Mouse (Mus musculus) left cerebral cortex, adult 18-20 months (tissue): ENCODE measurements around the gene Pde4d. TPM values are rescaled to one million over a fixed set of nuclear protein-coding genes. Genes with fewer than 3 reads are reported as not detected.

Source experiments
- DNase-seq, 2 experiments: peaks; one replicate each; pipeline ENCODE4 v3.0.0; 2021 to 2022; ENCODE audit warnings: low spot score in 2 of 2, mixed read lengths in 1 of 2
- total RNA-seq, 2 experiments: library from RNA; stranded (reverse); gene quantifications; 2 replicates each; pipeline ENCODE4 v1.2.3; 2021

Pde4d gene
- total RNA-seq, 2 experiments from 2014 or later, result 107 to 109 TPM

DNA sequence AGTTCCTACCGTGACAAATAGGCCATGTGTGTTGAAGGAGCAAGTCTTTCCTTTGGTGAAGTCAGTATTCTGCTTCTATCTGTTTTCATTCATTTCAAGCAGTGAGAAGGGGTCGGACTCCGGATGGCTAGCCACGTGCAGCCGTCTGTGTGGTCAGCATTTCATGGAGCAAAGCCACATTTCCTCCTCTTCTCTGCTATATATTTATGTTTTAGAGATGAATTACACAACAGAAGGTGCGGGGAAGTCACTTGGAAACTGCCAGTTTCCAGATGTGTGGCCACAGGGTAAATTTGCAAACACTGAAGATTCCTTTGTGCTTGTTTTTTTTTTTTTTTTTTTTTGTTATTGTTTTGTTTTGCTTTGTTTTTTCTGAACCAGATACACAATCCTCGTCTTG lies 828.0 kb downstream of the Pde4d start:
- peak in 1 of 2 experiments; percentile 15 for DNase-seq

DNA sequence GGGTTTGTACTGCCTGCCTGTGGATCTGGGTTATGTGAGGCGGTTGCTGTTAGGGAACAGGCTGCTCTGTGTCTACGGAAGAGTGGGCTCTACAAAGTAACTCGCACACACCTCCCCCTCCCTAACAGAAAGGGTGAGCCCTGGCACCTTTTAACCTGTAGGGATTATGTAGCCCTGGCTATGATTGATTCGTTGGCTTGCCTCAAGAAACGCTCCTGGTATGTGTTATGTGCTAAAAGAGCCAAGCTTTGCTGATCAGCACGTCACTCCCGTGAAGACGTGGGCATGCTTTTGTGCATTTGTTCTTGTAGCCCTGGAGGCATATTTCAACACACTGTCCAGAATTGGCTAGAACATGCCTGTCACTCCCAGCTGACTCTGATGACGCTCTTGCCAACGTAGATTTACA lies 828.8 kb downstream of the Pde4d start:
- peak; percentile 22 to 55 for DNase-seq

DNA sequence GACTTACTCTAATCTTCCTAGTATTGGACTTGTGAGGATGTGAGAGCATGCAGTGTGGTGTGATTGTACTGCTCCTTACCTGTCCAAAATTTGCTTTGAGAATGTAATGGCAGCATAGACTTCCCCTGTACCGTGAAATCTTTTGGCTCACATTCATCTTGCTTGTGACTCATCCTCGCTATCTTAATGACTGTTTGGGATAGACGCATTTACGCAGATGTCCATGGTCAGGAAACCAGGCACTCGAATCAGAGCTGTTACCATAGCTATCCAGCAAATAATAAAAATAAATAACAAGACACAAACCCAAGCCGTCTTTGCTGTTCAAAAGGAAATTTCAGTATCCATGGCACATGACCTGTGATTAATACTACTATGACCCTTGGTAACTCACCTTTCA lies 829.5 kb downstream of the Pde4d start:
- no peak for DNase-seq

DNA sequence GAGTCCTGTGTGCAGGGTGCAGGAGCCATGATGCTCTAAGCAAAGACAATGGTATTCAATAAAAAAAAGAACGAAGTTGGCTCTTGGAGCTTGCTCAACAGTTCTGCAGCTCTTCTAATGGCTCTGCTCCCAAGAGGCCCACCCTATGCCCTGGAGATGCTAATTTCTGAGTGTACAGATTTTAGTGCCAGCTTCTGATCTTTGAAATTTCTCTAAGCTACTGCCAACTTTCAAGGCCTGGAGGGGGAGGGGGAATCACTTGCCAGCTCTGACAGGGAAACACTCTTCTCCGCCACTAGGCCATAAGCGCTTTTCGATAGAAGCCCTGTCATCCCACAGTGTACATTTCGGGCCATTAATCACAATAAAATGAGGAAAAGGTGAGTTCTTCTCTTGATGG lies 830.7 kb downstream of the Pde4d start:
- peak; percentile 38 to 44 for DNase-seq

DNA sequence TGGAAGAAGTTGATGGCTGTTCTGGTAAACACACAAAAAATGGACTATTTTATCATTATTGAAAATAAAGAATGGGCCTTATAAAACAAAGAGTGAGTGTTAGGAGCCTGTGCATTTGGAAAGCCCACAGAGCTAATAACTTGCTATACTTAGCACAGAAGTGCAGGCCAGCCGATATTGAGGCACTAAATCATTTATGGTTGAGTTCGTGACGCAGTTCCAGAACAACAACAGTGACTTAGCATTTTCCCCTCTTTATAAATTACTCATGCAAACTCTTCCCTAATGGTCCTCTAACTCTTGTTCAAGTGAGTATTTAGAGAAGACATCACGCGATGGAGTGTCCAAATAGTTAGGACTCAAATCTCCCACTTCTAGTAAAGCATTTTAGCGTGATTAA lies 837.7 kb downstream of the Pde4d start:
- no peak for DNase-seq

DNA sequence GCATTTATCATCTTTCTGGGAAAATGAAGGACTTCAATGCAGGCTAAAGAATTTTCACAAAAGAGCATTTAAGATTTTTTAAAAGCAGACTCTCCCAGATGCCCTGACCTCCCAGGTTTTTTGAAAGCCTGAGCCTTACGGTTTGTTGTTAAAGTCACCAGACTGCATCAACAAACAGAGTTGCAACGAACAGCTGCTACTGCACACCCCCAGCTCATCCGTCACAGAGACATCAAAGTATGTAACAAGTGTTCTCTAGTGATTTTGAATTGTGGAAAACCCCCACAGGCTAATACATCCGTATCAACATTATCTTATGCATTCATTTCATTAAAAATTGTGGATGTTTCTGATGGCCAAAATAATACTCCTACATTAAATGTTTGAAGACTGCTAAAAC lies 841.2 kb downstream of the Pde4d start:
- DNase-seq, result no peak

DNA sequence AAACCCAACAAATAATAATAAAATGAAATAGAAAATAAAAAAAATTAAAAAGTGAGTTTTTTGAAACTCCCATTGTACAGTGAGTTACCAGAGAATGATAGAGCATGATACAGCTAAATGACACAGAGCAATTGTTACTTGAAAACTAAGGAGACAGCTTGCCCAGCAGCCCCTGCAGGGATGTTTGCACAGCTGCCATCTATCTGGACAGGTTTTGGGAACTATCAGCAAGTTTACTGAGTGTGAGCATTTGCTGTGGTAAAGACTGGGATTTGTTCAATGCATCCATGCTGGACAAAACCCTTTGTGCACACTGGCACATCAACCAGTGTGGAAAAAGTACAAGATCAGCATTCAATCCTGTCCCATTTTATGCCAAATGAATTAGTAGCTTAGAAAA lies 843.3 kb downstream of the Pde4d start:
- DNase-seq, result no peak

DNA sequence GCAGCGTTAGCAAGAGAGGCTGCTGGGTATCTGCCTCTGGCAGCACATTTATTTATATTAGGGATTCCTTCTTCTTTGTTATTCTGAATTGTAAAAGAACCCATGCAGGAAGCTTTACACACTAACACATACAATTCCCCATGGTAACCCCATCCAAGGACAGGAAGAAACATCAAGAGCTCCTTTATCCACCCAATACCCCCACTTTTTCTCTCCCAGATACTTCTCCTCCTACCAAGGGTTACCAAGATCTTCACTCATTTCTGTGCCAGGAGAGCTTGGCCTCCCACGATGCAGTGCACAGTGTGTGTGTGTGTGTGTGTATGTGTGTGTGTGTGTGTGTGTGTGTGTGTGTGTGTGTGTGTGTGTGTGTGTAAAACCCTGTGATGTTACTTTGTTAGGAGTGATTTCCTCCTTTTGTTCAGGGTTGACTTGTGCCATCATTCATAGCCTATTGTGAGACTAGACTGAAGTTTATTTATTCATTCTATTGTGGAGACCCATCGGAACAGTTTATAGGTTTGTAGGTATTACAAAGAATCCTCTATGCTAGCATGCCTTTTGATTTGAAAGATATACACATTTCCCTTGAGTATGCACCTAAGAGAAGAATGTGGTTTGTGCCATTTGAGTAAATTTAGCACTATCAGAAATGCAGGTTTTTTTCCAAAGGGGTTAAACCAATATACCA lies 846.7 kb downstream of the Pde4d start:
- DNase-seq, result no peak

DNA sequence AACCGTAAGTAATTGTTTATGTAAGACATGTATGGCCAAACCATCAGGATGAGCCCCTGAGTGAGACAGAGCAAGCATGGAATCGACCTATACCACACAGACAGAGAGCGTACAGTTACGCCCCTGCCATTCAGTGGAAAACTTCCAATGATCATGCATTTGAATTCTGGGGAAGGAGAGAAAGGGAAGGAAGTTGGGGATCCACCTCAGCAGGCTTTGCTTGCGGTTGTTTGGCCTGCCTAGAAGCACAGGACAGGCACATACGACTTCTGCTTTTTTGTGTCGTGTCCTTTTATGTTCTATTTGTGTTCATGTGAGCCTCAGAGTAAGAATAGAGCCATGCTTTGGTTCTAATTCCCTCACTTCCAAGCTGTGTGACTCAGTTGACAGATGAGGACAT lies 849.1 kb downstream of the Pde4d start:
- DNase-seq, result no peak

DNA sequence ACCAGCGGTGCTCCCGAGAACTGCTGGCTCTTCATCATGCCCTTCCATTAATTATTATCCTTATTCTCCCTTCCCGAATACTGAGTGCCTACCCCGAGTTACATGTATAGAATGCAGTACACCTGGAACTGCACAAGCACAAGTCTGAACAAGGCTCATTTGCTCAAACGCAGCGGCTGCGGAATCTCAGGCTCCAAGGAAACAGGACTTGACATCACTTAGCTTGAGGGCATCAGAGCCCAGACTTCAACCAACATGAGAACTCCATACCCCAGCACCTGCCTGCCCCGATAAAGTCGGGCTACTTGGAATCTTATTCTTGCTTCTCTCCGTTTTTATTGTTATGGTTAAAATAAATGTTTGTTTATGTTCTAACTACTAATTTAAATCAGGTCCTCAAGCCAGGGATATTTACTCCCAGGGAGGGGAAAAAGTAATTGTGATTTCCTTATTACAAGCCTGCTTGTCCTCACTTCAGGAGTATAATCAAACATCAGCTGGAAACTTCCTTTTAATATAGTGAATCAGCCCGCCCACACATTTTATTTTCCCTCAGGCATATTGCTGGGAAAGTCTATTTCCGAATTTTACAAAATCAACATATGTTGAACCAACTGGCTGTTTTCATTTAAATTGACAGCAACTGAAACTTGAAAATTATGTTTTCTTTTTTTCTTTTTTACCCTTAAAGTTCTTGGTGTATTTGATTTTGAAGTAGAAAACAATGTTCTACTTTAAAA lies 849.9 kb downstream of the Pde4d start:
- DNase-seq, result no peak

DNA sequence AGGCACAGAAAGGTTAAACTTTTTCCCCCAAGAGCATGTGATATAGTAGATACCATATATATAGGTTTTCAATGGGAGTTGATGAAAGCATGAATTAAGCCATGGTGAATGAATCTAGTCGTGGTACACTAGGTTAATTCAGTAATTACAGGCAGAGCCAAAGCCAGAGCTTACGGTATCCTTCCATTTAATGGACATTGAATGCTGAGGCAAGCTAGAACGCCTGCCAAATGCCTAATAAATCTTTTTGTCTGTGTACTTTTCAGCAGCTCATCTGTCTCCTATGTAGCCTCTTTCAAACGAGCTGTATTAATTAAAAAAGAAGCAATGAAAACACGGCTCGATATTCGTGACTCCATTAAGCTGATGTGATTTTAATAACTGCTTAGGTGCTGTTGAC lies 862.8 kb downstream of the Pde4d start:
- no peak for DNase-seq

DNA sequence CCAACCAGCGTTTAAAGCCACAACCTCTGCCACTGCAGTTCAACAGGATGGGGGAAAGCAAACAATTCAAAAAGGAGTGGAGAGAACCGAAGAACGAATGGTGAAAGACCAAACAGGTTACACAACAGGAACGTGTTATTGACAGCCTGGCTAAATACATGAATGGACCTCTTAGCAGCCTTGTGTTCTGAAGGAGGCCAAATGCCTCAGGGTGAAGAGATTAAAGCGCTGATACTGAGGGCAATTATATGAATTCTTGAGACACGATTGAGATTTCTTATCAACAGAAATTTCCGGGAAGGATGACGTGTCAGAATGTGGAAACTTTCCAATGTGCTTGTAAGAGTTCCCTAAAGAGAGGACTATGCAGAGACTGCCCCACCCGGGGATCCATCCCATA lies 865.9 kb downstream of the Pde4d start:
- no peak for DNase-seq

DNA sequence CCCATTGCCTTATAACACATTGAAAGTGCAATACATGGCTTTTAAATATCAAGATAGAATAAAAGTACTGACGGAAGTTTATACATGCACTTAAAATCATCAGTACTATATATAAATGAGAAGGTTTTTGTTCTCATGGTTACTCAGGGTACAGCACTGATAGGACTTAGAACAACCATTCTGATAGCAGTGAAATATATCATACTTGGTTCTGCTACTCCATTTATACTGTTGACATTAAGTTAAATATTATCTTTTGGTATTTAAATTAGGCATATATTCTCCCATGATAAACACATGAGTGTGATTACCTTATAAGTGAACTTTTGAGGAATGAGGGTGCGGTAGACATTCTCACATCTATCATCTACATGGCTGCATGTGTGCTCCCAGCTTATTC lies 867.9 kb downstream of the Pde4d start:
- no peak for DNase-seq

DNA sequence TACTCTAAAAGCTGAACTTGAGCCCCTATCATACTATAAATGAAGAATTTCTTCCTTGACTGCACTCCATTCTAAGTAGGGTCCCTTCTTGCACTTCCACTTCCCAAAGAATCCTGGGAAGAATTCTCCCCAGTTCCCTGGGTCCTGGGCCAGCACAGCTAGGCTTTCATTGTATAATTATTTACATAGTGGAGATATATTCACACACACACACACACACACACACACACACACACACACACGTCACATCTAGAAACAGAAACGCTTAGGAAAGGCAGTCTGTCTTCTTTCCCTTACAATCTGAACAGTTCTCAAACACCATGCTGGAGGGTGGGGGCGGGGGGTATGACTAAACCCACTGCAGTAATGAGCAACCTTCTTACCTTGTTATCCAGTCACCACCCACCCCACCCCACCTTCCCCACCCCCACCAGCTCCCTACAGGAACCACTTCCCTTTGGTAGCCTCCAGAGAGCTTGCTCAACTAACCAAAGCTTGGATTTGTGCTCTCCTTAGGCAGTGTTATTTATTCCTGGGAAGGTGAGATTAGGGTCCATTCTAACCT lies 868.8 kb downstream of the Pde4d start:
- no peak for DNase-seq

DNA sequence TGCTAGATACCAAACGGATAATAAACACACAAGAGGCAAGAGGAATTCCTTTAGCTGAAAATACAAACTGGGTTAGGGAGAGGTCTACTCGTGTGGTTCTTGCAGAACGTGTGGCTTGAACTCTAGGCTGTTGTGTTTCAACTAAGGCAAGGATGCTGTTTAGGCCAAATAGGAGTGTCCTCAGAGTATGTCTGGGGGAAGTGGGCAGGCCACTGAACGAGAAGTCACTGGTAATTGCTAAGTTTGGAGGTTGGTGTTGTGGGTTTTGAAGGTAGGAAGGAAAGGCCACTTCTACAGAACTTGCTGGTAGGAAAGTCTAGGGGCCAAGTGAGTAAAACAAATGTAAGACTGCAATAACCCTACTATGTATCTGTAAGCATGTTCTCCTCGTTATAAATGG lies 876.3 kb downstream of the Pde4d start:
- no peak for DNase-seq

DNA sequence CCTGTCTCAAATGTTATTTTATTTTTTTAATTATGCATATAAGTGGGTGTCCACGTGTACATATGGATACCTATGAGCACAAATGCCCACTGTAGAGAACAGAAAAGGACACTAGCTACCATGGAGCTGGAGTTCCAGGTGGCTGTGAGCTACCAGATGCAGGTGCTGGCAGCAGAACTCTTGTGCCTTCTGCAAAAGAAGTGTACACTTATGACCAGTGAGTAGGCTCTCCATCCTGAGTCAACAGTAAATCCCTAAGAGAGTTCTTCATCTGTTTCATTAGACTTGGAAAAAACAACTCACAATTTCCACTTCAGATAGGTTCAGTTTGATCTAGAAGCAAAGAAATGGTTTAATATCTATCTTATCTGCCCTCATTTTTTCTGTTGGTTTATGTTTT lies 881.8 kb downstream of the Pde4d start:
- no peak for DNase-seq

DNA sequence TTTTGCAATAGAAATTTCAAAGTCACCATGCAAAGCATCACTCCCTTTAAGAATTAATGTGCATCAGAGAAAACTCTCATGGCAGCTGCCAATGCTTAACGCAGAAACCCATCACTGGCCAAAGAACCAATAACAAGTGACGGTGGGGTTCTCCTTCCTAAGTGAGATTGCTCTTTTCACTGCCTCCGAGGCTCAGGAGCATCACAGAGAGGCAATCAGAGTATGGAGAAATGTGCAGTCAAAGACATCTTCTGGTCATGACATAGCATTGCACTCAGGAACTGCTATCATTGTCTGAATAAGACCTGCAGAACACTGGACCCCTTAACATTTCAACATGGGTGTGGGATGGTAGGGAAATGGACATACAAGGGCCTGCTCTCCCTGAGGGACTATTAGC lies 892.2 kb downstream of the Pde4d start:
- no peak for DNase-seq

DNA sequence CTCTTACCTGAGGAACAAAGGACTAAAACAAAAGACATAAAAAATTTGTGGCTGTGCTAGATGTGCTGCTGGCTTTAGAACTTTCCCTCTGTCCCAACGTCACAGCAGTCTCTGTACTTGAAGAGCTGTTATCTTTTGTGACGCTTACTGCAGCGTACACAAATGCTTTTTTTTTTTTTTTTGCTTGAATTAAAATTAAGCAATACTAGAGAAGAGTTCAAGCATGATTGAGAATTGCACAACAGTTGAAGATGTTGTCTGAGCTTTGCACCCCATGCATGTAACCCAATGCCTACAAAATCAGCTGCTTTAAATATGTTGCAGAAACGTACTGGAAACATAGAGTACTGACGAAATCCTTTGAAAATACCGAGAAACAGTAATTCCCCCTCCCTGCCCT lies 892.7 kb downstream of the Pde4d start:
- DNase-seq, result no peak

DNA sequence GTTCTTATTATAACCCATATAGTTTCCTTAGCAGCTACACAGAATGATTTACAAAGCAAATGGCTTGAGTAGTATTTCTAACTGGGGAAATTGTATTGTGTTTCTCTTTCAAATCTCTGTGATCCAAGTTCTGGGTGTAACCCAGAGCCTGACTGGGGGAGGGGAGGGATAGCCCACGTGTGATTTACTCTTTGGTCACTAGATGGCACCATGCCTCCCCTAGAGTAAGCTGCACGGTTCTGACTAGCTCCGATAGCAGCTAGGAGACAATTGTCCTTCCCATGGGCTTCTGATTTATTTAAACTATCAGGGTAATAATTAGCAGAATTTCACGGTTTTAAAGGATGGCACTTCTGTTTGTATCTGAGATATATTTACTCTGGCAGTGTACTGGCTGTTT lies 893.8 kb downstream of the Pde4d start:
- peak; percentile 74 to 77 for DNase-seq

DNA sequence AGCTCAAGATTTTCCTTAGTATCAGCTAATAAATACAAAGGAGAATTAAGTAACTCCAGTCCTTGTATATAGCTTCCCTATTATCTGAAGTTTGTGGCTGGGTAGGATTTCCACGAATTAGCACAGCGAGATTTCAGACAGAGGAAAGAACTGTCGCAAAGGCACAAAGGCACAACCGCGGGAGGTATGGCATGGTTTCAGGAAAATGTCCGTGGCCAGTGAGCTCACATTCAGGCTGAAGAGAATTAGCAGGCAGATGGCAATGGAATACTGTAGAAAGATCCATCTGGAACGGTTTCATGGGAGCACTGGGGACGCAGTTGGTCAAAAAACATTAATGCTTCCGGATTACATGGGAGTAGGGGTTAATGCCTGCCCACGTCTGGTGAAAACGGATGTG lies 898.0 kb downstream of the Pde4d start:
- no peak for DNase-seq

DNA sequence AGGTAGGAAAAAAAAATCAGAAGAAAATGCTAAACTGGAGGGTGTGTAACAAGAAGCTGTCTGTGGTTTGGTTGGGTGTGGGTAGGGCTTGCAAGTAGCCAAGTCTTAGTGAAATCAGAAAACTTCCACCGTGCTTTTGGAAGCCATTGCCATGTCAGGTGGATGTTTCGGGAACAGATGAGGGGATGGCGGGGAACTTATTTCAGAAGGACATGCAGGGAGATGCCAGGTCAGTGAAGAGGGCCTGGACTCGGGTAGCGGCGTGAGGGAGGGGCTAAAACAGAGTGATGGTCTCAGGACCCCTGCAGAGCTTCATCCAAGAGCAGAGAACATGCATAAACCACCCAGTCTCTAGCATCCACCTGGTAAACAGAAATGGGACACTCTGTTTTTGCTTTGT lies 898.6 kb downstream of the Pde4d start:
- DNase-seq, result no peak

DNA sequence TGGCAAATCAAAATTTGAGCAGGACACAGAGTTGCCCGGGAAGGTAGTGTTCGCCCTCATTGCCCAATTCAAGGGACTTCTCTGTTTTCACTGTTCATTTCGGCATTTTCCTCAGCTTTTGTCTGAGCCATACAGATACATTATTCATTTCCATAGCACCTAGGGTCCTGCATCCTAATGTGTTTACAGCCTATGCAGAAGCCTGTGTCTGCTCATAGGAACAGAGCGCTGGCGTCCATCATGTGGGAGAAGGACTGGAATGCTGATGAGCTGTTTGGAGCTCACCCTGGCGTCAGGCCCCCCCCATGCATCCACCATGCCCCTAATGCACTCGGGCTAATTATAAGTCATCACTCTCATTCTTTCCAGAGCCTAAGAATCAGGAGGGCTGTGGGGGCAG lies 900.4 kb downstream of the Pde4d start:
- DNase-seq, result no peak

DNA sequence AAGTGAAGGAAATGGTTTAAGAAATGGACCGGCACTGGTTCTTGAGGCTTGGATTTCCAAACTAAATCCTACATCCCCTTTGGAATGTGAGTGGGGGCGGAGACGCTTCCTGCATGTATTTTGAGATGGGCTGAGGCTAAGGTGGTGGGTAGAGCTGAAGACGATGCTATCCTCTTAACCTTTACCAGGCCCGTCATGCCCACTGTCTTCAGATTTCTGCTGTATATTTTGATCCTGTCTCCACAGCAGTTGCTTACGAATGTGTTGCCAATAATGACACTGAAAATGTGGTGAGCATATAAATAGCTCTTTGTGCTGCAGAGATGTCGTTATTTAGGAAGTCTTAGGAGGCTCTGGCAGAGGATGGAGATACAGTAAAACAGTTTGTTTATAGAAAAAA lies 904.3 kb downstream of the Pde4d start:
- DNase-seq, result no peak
